Mouse (Mus musculus) MEL (cell line): ENCODE results near the gene Mov10l1. TPM values are rescaled to one million over a fixed set of nuclear protein-coding genes. Genes with fewer than 3 reads are reported as not detected.

Experiments used
- DNase-seq: peaks from one replicate; pipeline ENCODE4 v3.0.0; 2011; ENCODE audit warnings: low read depth, low spot score
- H3K27ac ChIP-seq: 2 replicates; pipeline ENCODE4 v1.5.1; 2012; ENCODE audit warnings: low read depth, mild to moderate bottlenecking, control low read depth, low read length, moderate library complexity; ENCODE audit not compliant: control insufficient read depth
- H3K27me3 ChIP-seq, 2 experiments: fragments of 150-350 bp in 1 of 2; sonication (generic) in 1 of 2; 2 replicates each; pipeline ENCODE4 v1.6.1; 2012; ENCODE audit warnings: low read length in 2 of 2, mild to moderate bottlenecking in 2 of 2, improper control_type of control experiment in 1 of 2, moderate library complexity in 1 of 2; ENCODE audit not compliant: insufficient read depth in 2 of 2, control insufficient read depth in 1 of 2
- H3K36me3 ChIP-seq, 2 experiments: 2 replicates each; pipeline ENCODE4 v1.6.1; 2012 to 2014; ENCODE audit warnings: low read length in 2 of 2, improper control_type of control experiment in 1 of 2, inconsistent platforms in 1 of 2, mild to moderate bottlenecking in 1 of 2; ENCODE audit not compliant: insufficient read depth in 2 of 2, control insufficient read depth in 1 of 2
- H3K4me1 ChIP-seq, 2 experiments: fragments of 150-350 bp in 1 of 2; sonication (generic) in 1 of 2; 2 replicates each; pipeline ENCODE4 v1.6.1; 2012; ENCODE audit warnings: low read length in 2 of 2, improper control_type of control experiment in 1 of 2, mild to moderate bottlenecking in 1 of 2; ENCODE audit not compliant: insufficient read depth in 2 of 2, control insufficient read depth in 1 of 2
- H3K4me3 ChIP-seq, 2 experiments: fragments of 150-350 bp in 1 of 2; sonication (generic) in 1 of 2; 2 replicates each; pipeline ENCODE4 v1.5.1; 2012; ENCODE audit warnings: low read depth in 2 of 2, low read length in 2 of 2, mild to moderate bottlenecking in 2 of 2, moderate library complexity in 2 of 2, control low read depth in 1 of 2, improper control_type of control experiment in 1 of 2; ENCODE audit not compliant: control insufficient read depth in 1 of 2, insufficient read depth in 1 of 2
- H3K79me2 ChIP-seq: 2 replicates; pipeline ENCODE4 v1.6.1; 2012; ENCODE audit warnings: mild to moderate bottlenecking, low read length, moderate library complexity; ENCODE audit not compliant: control insufficient read depth, poor library complexity, insufficient read depth
- H3K9ac ChIP-seq: 2 replicates; pipeline ENCODE4 v1.6.1; 2012; ENCODE audit warnings: low read depth, mild to moderate bottlenecking, control low read depth, low read length, moderate library complexity; ENCODE audit not compliant: control insufficient read depth, poor library complexity, severe bottlenecking
- H3K9me3 ChIP-seq: fragments of 150-350 bp; sonication (generic); replicated peaks from 2 replicates; pipeline ENCODE4 v1.6.1; 2012; ENCODE audit warnings: mild to moderate bottlenecking, low read length, improper control_type of control experiment, moderate library complexity; ENCODE audit not compliant: insufficient read depth
- CTCF ChIP-seq, 3 experiments: IDR thresholded peaks in 2 of 3; conservative IDR thresholded peaks in 1 of 3; 2 replicates each; pipeline ENCODE4 v1.5.1; 2011 to 2012; ENCODE audit warnings: low read length in 3 of 3, low read depth in 2 of 3, mild to moderate bottlenecking in 2 of 3, improper control_type of control experiment in 1 of 3, inconsistent platforms in 1 of 3, mixed read lengths in 1 of 3, moderate library complexity in 1 of 3; ENCODE audit not compliant: control insufficient read depth in 1 of 3, insufficient read depth in 1 of 3, poor library complexity in 1 of 3, severe bottlenecking in 1 of 3
- ETS1 ChIP-seq: IDR thresholded peaks from 2 replicates; pipeline ENCODE4 v1.6.1; 2012; ENCODE audit warnings: low read depth, mild to moderate bottlenecking, inconsistent platforms, low read length, improper control_type of control experiment, moderate library complexity
- KAT2A ChIP-seq: conservative IDR thresholded peaks from 2 replicates; pipeline ENCODE4 v1.6.1; 2012; ENCODE audit warnings: low read depth, low read length, improper control_type of control experiment, inconsistent platforms
- MAX ChIP-seq: IDR thresholded peaks from 2 replicates; pipeline ENCODE4 v1.6.1; 2011; ENCODE audit warnings: low read length, improper control_type of control experiment
- NRF1 ChIP-seq: IDR thresholded peaks from 2 replicates; pipeline ENCODE4 v1.6.1; 2014; ENCODE audit warnings: low read depth, mild to moderate bottlenecking, inconsistent platforms, low read length, improper control_type of control experiment, moderate library complexity; ENCODE audit not compliant: poor library complexity, insufficient read depth, severe bottlenecking
- POLR2AphosphoS2 ChIP-seq: IDR thresholded peaks from 2 replicates; pipeline ENCODE4 v1.6.1; 2011; ENCODE audit warnings: low read length, improper control_type of control experiment
- POLR2AphosphoS5 ChIP-seq: IDR thresholded peaks from 2 replicates; pipeline ENCODE4 v1.6.1; 2012; ENCODE audit warnings: low read depth, borderline replicate concordance, mild to moderate bottlenecking, inconsistent platforms, low read length, moderate library complexity, mixed read lengths
- USF1 ChIP-seq: IDR thresholded peaks from 2 replicates; pipeline ENCODE4 v1.6.1; 2014; ENCODE audit warnings: low read depth, mild to moderate bottlenecking, inconsistent platforms, low read length, improper control_type of control experiment, moderate library complexity
- USF2 ChIP-seq, 2 experiments: IDR thresholded peaks; 2 replicates each; pipeline ENCODE4 v1.6.1; 2011 to 2012; ENCODE audit warnings: improper control_type of control experiment in 2 of 2, low read length in 2 of 2, borderline replicate concordance in 1 of 2, inconsistent platforms in 1 of 2, low read depth in 1 of 2, mild to moderate bottlenecking in 1 of 2; ENCODE audit not compliant: insufficient read depth in 1 of 2
- polyA plus RNA-seq, 2 experiments: library from polyadenylated mRNA; stranded (reverse) in 1 of 2; unstranded in 1 of 2; fragments of >175 nt in 1 of 2; fragments of >200 nt in 1 of 2; gene quantifications; 2 replicates each; pipeline versions ENCODE4 v1.2.1 to v1.2.4; 2012; ENCODE audit warnings: low replicate concordance in 2 of 2, low read depth in 1 of 2; ENCODE audit not compliant: insufficient read length in 2 of 2, insufficient read depth in 1 of 2, missing spikeins in 1 of 2
- total RNA-seq: library from RNA; depleted of rRNA; stranded (reverse); fragments of 300-350 nt; gene quantifications from 2 replicates; pipeline ENCODE4 v1.2.3, GENCODE M21; 2012

The Mov10l1 gene
- total and polyA plus RNA-seq, 3 experiments, result not detected

- no peak for DNase-seq
- Histone ChIP-seq H3K9ac (no peak overlapping the region), H3K4me1 (no peaks in the 10 kb centered on the region), H3K79me2 (no peaks in the 10 kb centered on the region), H3K27me3 (no peaks in the 10 kb centered on the region), H3K27ac (no peak overlapping the region), H3K9me3 (no peaks in the 10 kb centered on the region)
- 0 out of 2 replicates have a peak, but pooled peaks have one; percentile 2 for TF ChIP-seq POLR2AphosphoS2
- no peak for TF ChIP-seq MAX
- TF ChIP-seq, all 39 proteins: peak for 1
- H3K4me3 ChIP-seq, result no peak overlapping the region
- H3K36me3 ChIP-seq, result peaks cover 0 to 6% of the 10 kb centered on the region in 2 experiments; a peak in 2 of 4 replicates
These were observed 115.9 kb downstream of the Mov10l1 start for GRCm38 (mm10) chr15:89098616-89099015.

GRCm38 (mm10) chr15:89100823-89101222, 118.1 kb downstream of the Mov10l1 start:
- Histone ChIP-seq H3K36me3 (peaks cover 0 to 3% of the 10 kb centered on the region in 2 experiments; a peak in 2 of 4 replicates), H3K27me3 (no peaks in the 10 kb centered on the region), H3K79me2 (no peaks in the 10 kb centered on the region), H3K27ac (no peak overlapping the region)
- no peak for TF ChIP-seq MAX
- TF ChIP-seq POLR2AphosphoS5, result 0 out of 2 replicates have a peak, but pooled peaks have one; percentile 8
- TF ChIP-seq, all 39 proteins: peak for 1
- H3K9ac ChIP-seq, result no peak overlapping the region
- no peak overlapping the region for H3K4me3 ChIP-seq
- no peak for DNase-seq
- H3K4me1 ChIP-seq, result no peaks in the 10 kb centered on the region
- H3K9me3 ChIP-seq, result no peaks in the 10 kb centered on the region

- H3K4me3 ChIP-seq, result no peak overlapping the region
- H3K27ac ChIP-seq, result no peak overlapping the region
- H3K27me3 ChIP-seq, result no peaks in the 10 kb centered on the region
- H3K4me1 ChIP-seq, result no peaks in the 10 kb centered on the region
- H3K79me2 ChIP-seq, result no peaks in the 10 kb centered on the region
- no peak for DNase-seq
- H3K36me3 ChIP-seq, result peaks cover 0 to 2% of the 10 kb centered on the region in 2 experiments; a peak in 1 of 4 replicates
- no peak for TF ChIP-seq KAT2A
- TF ChIP-seq POLR2AphosphoS2, result no peak
- TF ChIP-seq USF1, result no peak
- no peak for TF ChIP-seq CTCF (IDR thresholded peaks at IDR 0.05 in 2 of 3, conservative IDR thresholded peaks at IDR 0.05 in 1 of 3; ENCODE audit: control insufficient read depth in 1 of 3, insufficient read depth in 1 of 3, low read depth in 2 of 3, low read length in 3 of 3, poor library complexity in 1 of 3, severe bottlenecking in 1 of 3)
- TF ChIP-seq ETS1, result no peak
- no peak for TF ChIP-seq NRF1
- no peak for TF ChIP-seq USF2 (IDR thresholded peaks at IDR 0.05; ENCODE audit: borderline replicate concordance in 1 of 2, insufficient read depth in 1 of 2, low read depth in 1 of 2, low read length in 2 of 2)
- no peaks in the 10 kb centered on the region for H3K9me3 ChIP-seq
- H3K9ac ChIP-seq, result no peak overlapping the region
These were observed 119.9 kb downstream of the Mov10l1 start for GRCm38 (mm10) chr15:89102646-89103045.
